Mouse (Mus musculus): ENCODE data around the gene Capn2. TPM values are rescaled to one million over a fixed set of nuclear protein-coding genes. Genes with fewer than 3 reads are reported as not detected.

Gene Capn2
- polyA plus RNA-seq, 1 experiment, result 148 TPM

GRCm38 (mm10) chr1:182481646-182482295 is 35.6 kb downstream of the Capn2 start:
- H3ac ChIP-seq (ENCODE audit: control insufficient read depth, insufficient read length), result no peak overlapping the region

GRCm38 (mm10) chr1:182481138-182481537 is 36.3 kb downstream of the Capn2 start:
- TF ChIP-seq TCF12 (IDR thresholded peaks at IDR 0.05; ENCODE audit: insufficient read depth, poor library complexity, severe bottlenecking) (no peak), REST (IDR thresholded peaks at IDR 0.05; ENCODE audit: insufficient read depth, insufficient read length) (no peak), MYOD1 (IDR thresholded peaks at IDR 0.05; ENCODE audit: control insufficient read depth in 1 of 3, insufficient read length in 2 of 3, low read depth in 2 of 3) (no peak), POLR2A (IDR thresholded peaks at IDR 0.05; ENCODE audit: insufficient read length, low read depth) (no peak), USF1 (IDR thresholded peaks at IDR 0.05; ENCODE audit: low read depth) (no peak), E2F4 (IDR thresholded peaks at IDR 0.05; ENCODE audit: insufficient read depth) (no peak), CEBPB (IDR thresholded peaks at IDR 0.05; ENCODE audit: insufficient read depth, poor library complexity, severe bottlenecking) (no peak), MAX (IDR thresholded peaks at IDR 0.05; ENCODE audit: low read depth) (no peak), SRF (IDR thresholded peaks at IDR 0.05; ENCODE audit: control insufficient read depth, insufficient read length, low read depth) (no peak), POLR2AphosphoS2 (IDR thresholded peaks at IDR 0.05; ENCODE audit: insufficient read length, low read depth) (no peak), TCF3 (IDR thresholded peaks at IDR 0.05; ENCODE audit: insufficient read length, low read depth) (no peak), MYOG (IDR thresholded peaks at IDR 0.05; ENCODE audit: control insufficient read depth in 1 of 3, insufficient read depth in 1 of 3, insufficient read length in 2 of 3, low read depth in 2 of 3) (no peak)
- H3ac ChIP-seq (ENCODE audit: control insufficient read depth, insufficient read length), result no peak overlapping the region
- no peaks in the 10 kb centered on the region for H3K79me2 ChIP-seq (ENCODE audit: control insufficient read depth, insufficient read depth)
- H3K36me3 ChIP-seq (ENCODE audit: control insufficient read depth, insufficient read depth), result peaks cover 73% of the 10 kb centered on the region
- H3K4me3 ChIP-seq, result no peak overlapping the region
- H3K27me3 ChIP-seq (ENCODE audit: control insufficient read depth, insufficient read depth, insufficient read length), result no peaks in the 10 kb centered on the region
- no peak overlapping the region for H3K4me2 ChIP-seq (ENCODE audit: low read depth)

More at GRCm38 (mm10) chr1:182481646-182482295, 35.6 kb downstream of the Capn2 start:
- TF ChIP-seq TCF3 (IDR thresholded peaks at IDR 0.05; ENCODE audit: insufficient read length, low read depth) (no peak), USF1 (IDR thresholded peaks at IDR 0.05; ENCODE audit: low read depth) (no peak), MAX (IDR thresholded peaks at IDR 0.05; ENCODE audit: low read depth) (no peak), REST (IDR thresholded peaks at IDR 0.05; ENCODE audit: insufficient read depth, insufficient read length) (no peak), POLR2AphosphoS2 (IDR thresholded peaks at IDR 0.05; ENCODE audit: insufficient read length, low read depth) (peak; percentile 12)
- Histone ChIP-seq H3K36me3 (ENCODE audit: control insufficient read depth, insufficient read depth) (peaks cover 73% of the 10 kb centered on the region), H3K4me3 (no peak overlapping the region), H3K27me3 (ENCODE audit: control insufficient read depth, insufficient read depth, insufficient read length) (no peaks in the 10 kb centered on the region), H3K4me2 (ENCODE audit: low read depth) (no peak overlapping the region), H3K79me2 (ENCODE audit: control insufficient read depth, insufficient read depth) (no peaks in the 10 kb centered on the region)

GRCm38 (mm10) chr1:182478935-182479334 is 38.5 kb downstream of the Capn2 start:
- Histone ChIP-seq H3K4me2 (ENCODE audit: low read depth) (no peak overlapping the region), H3ac (ENCODE audit: control insufficient read depth, insufficient read length) (no peak overlapping the region), H3K27me3 (ENCODE audit: control insufficient read depth, insufficient read depth, insufficient read length) (no peaks in the 10 kb centered on the region), H3K36me3 (ENCODE audit: control insufficient read depth, insufficient read depth) (peaks cover 68% of the 10 kb centered on the region), H3K79me2 (ENCODE audit: control insufficient read depth, insufficient read depth) (no peaks in the 10 kb centered on the region), H3K4me3 (no peak overlapping the region)
- TF ChIP-seq POLR2A (IDR thresholded peaks at IDR 0.05; ENCODE audit: insufficient read length, low read depth) (no peak), E2F4 (IDR thresholded peaks at IDR 0.05; ENCODE audit: insufficient read depth) (no peak), MAX (IDR thresholded peaks at IDR 0.05; ENCODE audit: low read depth) (no peak), USF1 (IDR thresholded peaks at IDR 0.05; ENCODE audit: low read depth) (no peak), TCF3 (IDR thresholded peaks at IDR 0.05; ENCODE audit: insufficient read length, low read depth) (no peak), REST (IDR thresholded peaks at IDR 0.05; ENCODE audit: insufficient read depth, insufficient read length) (no peak), MYOD1 (IDR thresholded peaks at IDR 0.05; ENCODE audit: control insufficient read depth in 1 of 3, insufficient read length in 2 of 3, low read depth in 2 of 3) (no peak), POLR2AphosphoS2 (IDR thresholded peaks at IDR 0.05; ENCODE audit: insufficient read length, low read depth) (no peak), SRF (IDR thresholded peaks at IDR 0.05; ENCODE audit: control insufficient read depth, insufficient read length, low read depth) (no peak), TCF12 (IDR thresholded peaks at IDR 0.05; ENCODE audit: insufficient read depth, poor library complexity, severe bottlenecking) (no peak), MYOG (IDR thresholded peaks at IDR 0.05; ENCODE audit: control insufficient read depth in 1 of 3, insufficient read depth in 1 of 3, insufficient read length in 2 of 3, low read depth in 2 of 3) (no peak), CEBPB (IDR thresholded peaks at IDR 0.05; ENCODE audit: insufficient read depth, poor library complexity, severe bottlenecking) (no peak)

- TF ChIP-seq SRF (IDR thresholded peaks at IDR 0.05; ENCODE audit: control insufficient read depth, insufficient read length, low read depth), result no peak
- TF ChIP-seq MYOG (IDR thresholded peaks at IDR 0.05; ENCODE audit: control insufficient read depth in 1 of 3, insufficient read depth in 1 of 3, insufficient read length in 2 of 3, low read depth in 2 of 3), result no peak
- no peak for TF ChIP-seq MAX (IDR thresholded peaks at IDR 0.05; ENCODE audit: low read depth)
- TF ChIP-seq USF1 (IDR thresholded peaks at IDR 0.05; ENCODE audit: low read depth), result no peak
- TF ChIP-seq POLR2AphosphoS2 (IDR thresholded peaks at IDR 0.05; ENCODE audit: insufficient read length, low read depth), result no peak
- no peaks in the 10 kb centered on the region for H3K79me2 ChIP-seq (ENCODE audit: control insufficient read depth, insufficient read depth)
- no peak overlapping the region for H3K4me3 ChIP-seq
Measured at GRCm38 (mm10) chr1:182475005-182475796, 42.2 kb downstream of the Capn2 start.

More at GRCm38 (mm10) chr1:182475005-182475796, 42.2 kb downstream of the Capn2 start:
- no peaks in the 10 kb centered on the region for H3K27me3 ChIP-seq (ENCODE audit: control insufficient read depth, insufficient read depth, insufficient read length)
- H3ac ChIP-seq (ENCODE audit: control insufficient read depth, insufficient read length), result no peak overlapping the region
- H3K4me2 ChIP-seq (ENCODE audit: low read depth), result no peak overlapping the region
- H3K36me3 ChIP-seq (ENCODE audit: control insufficient read depth, insufficient read depth), result peaks cover 79% of the 10 kb centered on the region
